Mouse (Mus musculus) neural tube, embryonic 15.5 days (tissue): ENCODE results near the gene Smim9. TPM values are rescaled to one million over a fixed set of nuclear protein-coding genes. Genes with fewer than 3 reads are reported as not detected.
"Not testable (repeated sequence)": the region's sequence is repeated elsewhere in the genome, so short reads cannot be mapped to it uniquely, and the experiment has no call there.

Source experiments
- ATAC-seq: fragments of 200-750 bp; cut with Nextera tagmentation; 2 replicates; pipeline ENCODE4 v1.8.0; 2017; ENCODE audit warnings: mild to moderate bottlenecking, moderate TSS enrichment, moderate library complexity; ENCODE audit not compliant: low FRiP score
- H3K27ac ChIP-seq: fragments of 300-500 bp; sonication (generic); replicated peaks from 2 replicates; pipeline ENCODE4 v1.5.1; 2015; ENCODE audit warnings: mild to moderate bottlenecking, inconsistent platforms
- H3K27me3 ChIP-seq: fragments of 300-500 bp; sonication (generic); replicated peaks from 2 replicates; pipeline ENCODE4 v1.6.1; 2015; ENCODE audit warnings: inconsistent platforms
- H3K36me3 ChIP-seq: fragments of 300-500 bp; sonication (generic); 2 replicates; pipeline ENCODE4 v1.6.1; 2015; ENCODE audit warnings: inconsistent platforms
- H3K4me1 ChIP-seq: fragments of 300-500 bp; sonication (generic); 2 replicates; pipeline ENCODE4 v1.6.1; 2015; ENCODE audit warnings: inconsistent platforms
- H3K4me2 ChIP-seq: fragments of 300-500 bp; sonication (generic); 2 replicates; pipeline ENCODE4 v1.6.1; 2015; ENCODE audit warnings: inconsistent platforms, mild to moderate bottlenecking, moderate library complexity
- H3K4me3 ChIP-seq: fragments of 300-500 bp; sonication (generic); replicated peaks from 2 replicates; pipeline ENCODE4 v1.5.1; 2015; ENCODE audit warnings: mild to moderate bottlenecking, inconsistent platforms
- H3K9ac ChIP-seq: fragments of 300-500 bp; sonication (generic); replicated peaks from 2 replicates; pipeline ENCODE4 v1.6.1; 2015; ENCODE audit warnings: mild to moderate bottlenecking, inconsistent platforms
- H3K9me3 ChIP-seq: fragments of 300-500 bp; sonication (generic); replicated peaks from 2 replicates; pipeline ENCODE4 v1.6.1; 2016; ENCODE audit warnings: inconsistent platforms
- WGBS: fragments of 180-500 bp; shearing (Covaris S2); methylation state at CpG from one replicate; pipeline ENCODE4 v1.1.7; 2015; ENCODE audit warnings: mixed read lengths; 5-methylcytosine and 5-hydroxymethylcytosine counted together
- polyA plus RNA-seq: library from polyadenylated mRNA; unstranded; fragments of >200 nt; fragmentation: Nextera tagmentation; extraction: Ambion mirVana; gene quantifications from 2 replicates; pipeline ENCODE4 v1.2.1, GENCODE M21; 2015

Smim9 gene
- not detected in 2 replicates for polyA plus RNA-seq

DNA sequence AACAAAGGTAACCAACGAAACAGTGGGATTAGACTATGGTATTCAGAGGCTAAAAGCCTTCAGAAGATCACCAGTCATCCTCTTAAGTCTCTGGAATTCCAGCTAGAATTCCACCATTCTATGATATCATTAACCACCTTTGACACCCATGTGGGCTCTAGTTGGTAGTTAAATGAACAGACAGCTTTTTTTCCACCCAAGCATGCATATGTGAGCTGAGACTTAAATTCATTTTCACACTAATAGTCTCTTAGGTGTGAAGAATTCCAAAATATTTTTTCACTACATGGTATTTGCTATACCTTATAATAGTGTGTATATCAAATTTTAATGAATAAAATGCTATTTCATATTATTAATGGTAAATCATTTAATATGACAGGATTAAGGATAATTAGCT lies at the start of gene Smim9:
Gene Smim9, minus strand, starts transcription at position 101 of the 400 bp plus-strand sequence.
- WGBS, result 72% methylated on average over 1 of the region's 1 CpGs
- no peaks in the 10 kb centered on the region for H3K27me3 ChIP-seq
- ATAC-seq, result no peak
- H3K4me3 ChIP-seq, result no peak within 1 kb of the TSS
- H3K4me2 ChIP-seq, result no peak within 1 kb of the TSS
- no peak within 1 kb of the TSS for H3K9ac ChIP-seq
- no peaks in the 10 kb centered on the region for H3K36me3 ChIP-seq
- H3K4me1 ChIP-seq, result no peaks in the 10 kb centered on the region
- no peaks in the 10 kb centered on the region for H3K9me3 ChIP-seq
- no peak within 1 kb of the TSS for H3K27ac ChIP-seq

DNA sequence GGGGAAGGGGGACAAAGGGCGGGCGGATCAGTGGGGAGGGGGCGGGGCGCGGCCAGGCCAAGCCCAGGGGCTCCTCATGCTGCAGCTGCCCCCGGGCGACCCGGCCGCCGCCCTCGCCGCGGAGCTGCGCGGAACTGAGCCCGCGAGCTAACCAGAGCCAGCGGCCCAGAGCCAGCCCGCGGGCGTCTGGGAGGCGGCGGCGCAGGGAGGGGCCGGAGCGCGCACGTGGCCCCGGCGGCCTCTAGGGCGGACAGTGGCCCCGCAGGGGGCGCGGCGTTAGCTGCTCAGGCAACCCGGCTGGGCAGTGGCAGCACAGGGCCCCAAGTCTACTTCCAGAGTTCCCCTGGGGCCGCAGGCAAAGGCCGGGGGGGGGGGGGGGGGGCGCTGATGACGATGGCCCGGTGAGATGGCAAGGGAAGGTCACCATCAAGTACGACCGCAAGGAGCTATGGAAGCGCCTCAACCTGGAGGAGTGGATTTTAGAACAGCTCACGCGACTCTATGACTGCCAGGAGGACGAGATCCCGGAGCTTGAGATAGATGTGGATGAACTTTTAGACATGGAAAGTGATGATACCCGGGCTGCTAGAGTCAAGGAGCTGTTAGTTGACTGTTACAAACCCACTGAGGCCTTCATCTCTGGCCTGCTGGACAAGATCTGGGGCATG lies 7.9 kb downstream of the Smim9 start:
- no peaks in the 10 kb centered on the region for H3K36me3 ChIP-seq
- H3K27ac ChIP-seq, result no peak overlapping the region
- H3K9me3 ChIP-seq, result no peaks in the 10 kb centered on the region
- H3K9ac ChIP-seq, result peak overlapping the region; percentile 32; the same call in 1 of the 2 replicates
- peak overlapping the region; percentile 45 for H3K4me3 ChIP-seq
- no peaks in the 10 kb centered on the region for H3K27me3 ChIP-seq
- ATAC-seq, result no peak
- 29% methylated on average over 28 of the region's 49 CpGs for WGBS
- H3K4me1 ChIP-seq, result no peaks in the 10 kb centered on the region
- H3K4me2 ChIP-seq, result peak overlapping the region; percentile 68

DNA sequence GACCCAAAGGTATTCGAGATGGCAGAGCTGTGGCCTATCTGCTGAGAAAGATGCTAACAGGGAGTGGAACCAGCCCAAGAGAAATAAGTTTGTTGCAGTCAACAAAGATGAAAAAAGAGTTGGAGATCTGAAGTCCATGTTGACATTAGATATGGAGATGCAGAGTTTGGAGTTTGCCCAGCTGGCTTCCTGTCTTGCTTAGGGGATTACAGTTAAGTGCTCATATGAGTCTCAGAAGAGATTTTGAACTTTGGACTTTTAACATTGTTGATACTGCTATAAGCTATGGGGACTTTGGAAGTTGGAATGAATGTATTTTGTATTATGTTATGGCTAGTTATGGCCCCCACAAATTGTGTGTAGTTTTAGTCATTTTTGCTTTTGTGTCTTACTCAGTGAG lies 11.3 kb downstream of the Smim9 start:
- Histone ChIP-seq H3K9ac (no peak overlapping the region), H3K27me3 (no peaks in the 10 kb centered on the region), H3K9me3 (no peaks in the 10 kb centered on the region), H3K4me2 (no peak overlapping the region), H3K27ac (no peak overlapping the region), H3K4me3 (no peak overlapping the region), H3K4me1 (no peaks in the 10 kb centered on the region), H3K36me3 (no peaks in the 10 kb centered on the region)
- WGBS, result 61% methylated on average over 1 of the region's 1 CpGs
- ATAC-seq, result no peak

DNA sequence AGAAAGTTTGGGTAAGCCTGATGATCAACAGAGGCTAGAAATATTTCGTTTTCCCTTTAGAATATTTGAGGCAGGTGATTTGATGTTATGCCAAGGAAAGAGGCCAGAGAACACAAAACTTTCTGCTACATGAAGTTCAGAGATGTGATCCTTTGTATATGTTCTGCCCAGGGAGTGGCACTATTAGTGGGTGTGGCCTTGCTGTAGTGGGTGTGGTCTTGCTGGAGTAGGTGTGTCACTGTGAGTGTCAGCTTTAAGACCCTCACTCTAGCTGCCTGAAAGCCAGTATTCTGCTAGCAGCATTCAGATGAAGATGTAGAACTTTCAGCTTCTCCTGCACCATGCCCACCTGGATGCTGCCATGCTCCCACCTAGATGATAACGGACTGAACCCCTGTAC lies 13.3 kb downstream of the Smim9 start:
- no peak overlapping the region for H3K9ac ChIP-seq
- H3K27me3 ChIP-seq, result no peaks in the 10 kb centered on the region
- H3K4me2 ChIP-seq, result no peak overlapping the region
- no peak overlapping the region for H3K4me3 ChIP-seq
- H3K36me3 ChIP-seq, result no peaks in the 10 kb centered on the region
- H3K27ac ChIP-seq, result no peak overlapping the region
- H3K9me3 ChIP-seq, result no peaks in the 10 kb centered on the region
- 81% methylated on average over 2 of the region's 2 CpGs for WGBS
- no peaks in the 10 kb centered on the region for H3K4me1 ChIP-seq
- no peak for ATAC-seq

DNA sequence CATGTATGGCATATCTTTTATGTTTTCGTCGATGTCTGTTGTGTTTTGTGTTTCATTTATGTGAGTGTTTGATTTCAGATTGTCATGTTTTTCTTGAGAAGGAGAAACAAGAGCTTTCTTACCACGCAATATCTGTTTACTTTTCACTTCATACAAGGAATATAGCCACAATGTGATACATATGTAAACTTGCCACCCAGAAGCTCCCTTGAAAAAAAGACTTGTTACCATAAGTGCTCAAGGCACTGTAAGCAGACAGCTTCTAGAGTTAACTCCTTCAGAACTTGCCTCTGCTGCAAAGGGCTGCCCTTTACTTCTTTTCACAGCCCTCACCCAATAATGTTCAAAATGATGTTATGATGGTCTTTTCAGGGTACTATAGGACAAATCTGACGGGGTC lies 15.2 kb downstream of the Smim9 start:
- H3K9ac ChIP-seq, result no peak overlapping the region
- no peaks in the 10 kb centered on the region for H3K36me3 ChIP-seq
- no peaks in the 10 kb centered on the region for H3K27me3 ChIP-seq
- no peak for ATAC-seq
- no peak overlapping the region for H3K27ac ChIP-seq
- no peaks in the 10 kb centered on the region for H3K9me3 ChIP-seq
- 83% methylated on average over 4 of the region's 4 CpGs for WGBS
- no peaks in the 10 kb centered on the region for H3K4me1 ChIP-seq
- H3K4me3 ChIP-seq, result no peak overlapping the region
- no peak overlapping the region for H3K4me2 ChIP-seq

DNA sequence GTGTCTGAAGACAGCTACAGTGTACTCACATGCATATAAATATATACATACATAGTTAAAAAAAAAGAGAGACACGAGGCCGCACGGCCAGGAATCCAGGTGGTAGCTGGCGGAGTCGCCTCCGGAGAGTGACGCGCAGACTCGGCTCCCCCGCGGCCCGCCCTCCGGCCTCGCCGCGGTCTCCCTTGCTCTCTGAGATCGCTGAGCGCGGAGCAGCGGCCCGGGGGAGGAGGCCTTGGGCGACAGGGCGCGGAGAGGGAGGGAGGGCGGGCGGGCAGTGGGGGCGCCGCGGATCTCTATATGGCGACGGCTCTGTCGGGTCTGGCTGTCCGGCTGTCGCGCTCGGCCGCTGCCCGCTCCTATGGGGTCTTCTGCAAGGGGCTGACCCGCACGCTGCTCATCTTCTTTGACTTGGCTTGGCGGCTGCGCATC lies 20.4 kb downstream of the Smim9 start:
- not testable (repeated sequence) for H3K27me3 ChIP-seq, H3K36me3 ChIP-seq, H3K9me3 ChIP-seq, H3K4me1 ChIP-seq, H3K27ac ChIP-seq
- Histone ChIP-seq H3K4me3 (peak overlapping the region; percentile 40), H3K9ac (0 out of 2 replicates have a peak overlapping the region, but pooled peaks have one; percentile 31), H3K4me2 (peak overlapping the region; percentile 60)
- 22% methylated on average over 14 of the region's 42 CpGs for WGBS
- peak; percentile 59 for ATAC-seq

GRCm38 (mm10) chrX:75138182-75138581 lies 25.4 kb downstream of the Smim9 start:
- Histone ChIP-seq H3K4me2 (no peak overlapping the region), H3K4me3 (no peak overlapping the region), H3K4me1 (no peaks in the 10 kb centered on the region), H3K9ac (no peak overlapping the region), H3K36me3 (no peaks in the 10 kb centered on the region), H3K9me3 (no peaks in the 10 kb centered on the region), H3K27me3 (no peaks in the 10 kb centered on the region), H3K27ac (no peak overlapping the region)
- 93% methylated on average over 2 of the region's 2 CpGs for WGBS
- ATAC-seq, result no peak

DNA sequence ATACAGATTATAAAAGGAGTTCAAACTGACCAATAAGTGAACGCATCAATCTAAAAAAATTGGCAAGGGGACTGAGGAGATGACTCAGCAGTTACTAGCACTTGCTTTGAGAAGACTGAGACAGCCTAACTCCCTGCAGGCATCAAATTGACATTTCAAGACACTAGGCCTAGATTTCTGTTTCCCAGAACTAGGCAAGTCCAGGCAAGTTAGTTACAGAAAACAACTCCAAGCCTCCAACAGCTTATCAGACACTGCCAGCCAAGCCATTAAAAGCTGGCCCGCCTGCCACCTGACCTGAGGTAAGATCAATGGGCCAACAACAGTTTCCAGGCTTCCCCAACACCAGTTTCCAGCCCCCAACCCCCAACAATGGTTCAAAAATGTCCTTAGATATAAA lies 25.8 kb downstream of the Smim9 start:
- H3K27ac ChIP-seq, result no peak overlapping the region
- no peak for ATAC-seq
- no peaks in the 10 kb centered on the region for H3K27me3 ChIP-seq
- H3K9ac ChIP-seq, result no peak overlapping the region
- no peaks in the 10 kb centered on the region for H3K4me1 ChIP-seq
- H3K9me3 ChIP-seq, result no peaks in the 10 kb centered on the region
- no peak overlapping the region for H3K4me2 ChIP-seq
- H3K4me3 ChIP-seq, result no peak overlapping the region
- no peaks in the 10 kb centered on the region for H3K36me3 ChIP-seq
- 90% methylated on average over 2 of the region's 2 CpGs for WGBS

- Histone ChIP-seq H3K9ac (no peak overlapping the region), H3K9me3 (no peaks in the 10 kb centered on the region), H3K4me1 (no peaks in the 10 kb centered on the region), H3K4me2 (no peak overlapping the region), H3K4me3 (no peak overlapping the region), H3K27me3 (no peaks in the 10 kb centered on the region), H3K27ac (no peak overlapping the region), H3K36me3 (no peaks in the 10 kb centered on the region)
- ATAC-seq, result no peak
These were observed 26.6 kb downstream of the Smim9 start for GRCm38 (mm10) chrX:75136938-75137337.

- no peaks in the 10 kb centered on the region for H3K27me3 ChIP-seq
- WGBS, result 19% methylated on average over 36 of the region's 36 CpGs
- H3K4me1 ChIP-seq, result no peaks in the 10 kb centered on the region
- H3K36me3 ChIP-seq, result no peaks in the 10 kb centered on the region
- no peaks in the 10 kb centered on the region for H3K9me3 ChIP-seq
- H3K9ac ChIP-seq, result peak within 1 kb of the TSS; percentile 52
- peak within 1 kb of the TSS; percentile 66 for H3K27ac ChIP-seq
- peak within 1 kb of the TSS; percentile 65 for H3K4me2 ChIP-seq
- peak; percentile 100 for ATAC-seq
- H3K4me3 ChIP-seq, result peak within 1 kb of the TSS; percentile 50
These were observed 33.0 kb downstream of the Smim9 start, which contains the start of gene Mpp1 for GRCm38 (mm10) chrX:75130467-75131160. Gene Mpp1 (minus strand): TSS chrX:75131016.

GRCm38 (mm10) chrX:75129474-75129873 lies 34.1 kb downstream of the Smim9 start:
- H3K4me3 ChIP-seq, result no peak overlapping the region
- no peaks in the 10 kb centered on the region for H3K36me3 ChIP-seq
- H3K4me1 ChIP-seq, result no peaks in the 10 kb centered on the region
- WGBS, result 76% methylated on average over 2 of the region's 2 CpGs
- peak overlapping the region; percentile 11; the same call in 1 of the 2 replicates for H3K4me2 ChIP-seq
- H3K27me3 ChIP-seq, result no peaks in the 10 kb centered on the region
- ATAC-seq, result no peak
- H3K9me3 ChIP-seq, result no peaks in the 10 kb centered on the region
- H3K9ac ChIP-seq, result no peak overlapping the region
- H3K27ac ChIP-seq, result no peak overlapping the region

DNA sequence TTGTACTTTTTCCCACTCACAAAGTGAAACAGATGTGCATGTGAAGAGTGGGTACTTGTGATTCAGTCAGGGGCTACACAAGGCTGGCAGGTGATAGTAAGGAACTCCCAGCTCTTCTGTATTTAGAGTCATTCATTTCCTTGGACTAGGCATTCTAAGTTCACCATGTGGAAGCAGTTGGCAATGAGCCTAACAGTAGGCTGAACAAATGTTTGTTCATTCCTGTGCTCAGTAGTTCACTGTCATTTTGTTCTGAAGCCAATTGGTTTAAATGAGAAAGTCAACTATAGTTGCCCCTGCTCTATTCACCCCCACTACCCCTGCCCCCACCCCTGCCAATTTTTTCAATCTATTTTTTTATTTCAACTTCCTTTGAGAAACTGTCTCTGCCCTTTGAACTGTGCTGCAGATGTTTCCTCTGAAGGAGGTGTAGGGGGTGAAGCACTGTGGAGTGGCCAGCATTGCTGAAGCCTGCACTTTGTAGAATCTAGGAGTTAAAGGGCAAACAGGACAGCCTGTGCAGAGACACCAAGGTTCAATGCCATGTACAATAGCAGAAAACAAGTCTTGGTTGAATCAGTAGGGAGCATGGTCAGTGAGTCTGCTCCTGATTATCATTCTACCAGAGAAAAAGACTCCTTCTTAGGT lies 35.1 kb downstream of the Smim9 start:
- Histone ChIP-seq H3K27ac (no peak overlapping the region), H3K4me2 (no peak overlapping the region), H3K4me1 (no peaks in the 10 kb centered on the region), H3K9ac (no peak overlapping the region), H3K9me3 (no peaks in the 10 kb centered on the region), H3K4me3 (no peak overlapping the region), H3K36me3 (no peaks in the 10 kb centered on the region), H3K27me3 (no peaks in the 10 kb centered on the region)
- no peak for ATAC-seq
